In the genomic region with DNA sequence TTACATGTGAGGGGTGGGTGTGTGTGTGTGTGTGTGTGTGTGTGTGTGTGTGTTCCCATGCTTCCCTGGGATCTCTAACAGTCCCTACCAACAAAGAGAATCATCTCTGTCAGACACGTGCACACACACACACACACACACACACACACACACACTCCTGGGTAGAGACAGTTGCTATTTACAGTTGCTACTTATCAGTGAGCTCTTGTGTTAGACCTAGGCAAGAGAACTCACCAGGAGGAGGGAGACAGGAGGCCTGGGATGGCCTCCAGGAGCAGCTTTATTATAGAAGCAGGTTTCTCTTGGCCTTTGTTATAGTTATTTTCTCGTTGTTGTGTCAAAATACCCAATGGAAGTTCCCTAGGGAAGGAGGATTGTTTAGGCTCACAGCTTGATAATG, we compare ENCODE assay signal across 21 mouse cellular contexts.
"Had no signal": no experiment of that assay in that cellular context is flagged by ENCODE, and none has a peak within 500 bp of the region (broad histone marks: within the 10 kb centered on the region; RNA-seq: fewer than 3 reads in every experiment).

No protein-coding gene starts in this region.

- H3K4me2 ChIP-seq: forebrain, embryonic 15.5 days; hindbrain, embryonic 13.5 days; hindbrain, embryonic 15.5 days; limb, embryonic 13.5 days; limb, embryonic 15.5 days; liver, embryonic 12.5 days had no signal

- ATAC-seq: forebrain, embryonic 15.5 days; hindbrain, postnatal 0 days; intestine, embryonic 16.5 days; liver, embryonic 12.5 days had no signal

- H3K4me1 ChIP-seq: forebrain, embryonic 15.5 days; limb, embryonic 13.5 days; limb, embryonic 15.5 days; liver, embryonic 12.5 days had no signal

- H3K27me3 ChIP-seq: forebrain, embryonic 15.5 days; hindbrain, embryonic 13.5 days; hindbrain, embryonic 15.5 days; limb, embryonic 13.5 days; limb, embryonic 15.5 days; liver, embryonic 12.5 days had no signal

- H3K36me3 ChIP-seq: forebrain, embryonic 15.5 days; hindbrain, embryonic 13.5 days; hindbrain, embryonic 15.5 days; limb, embryonic 13.5 days; limb, embryonic 15.5 days; liver, embryonic 12.5 days had no signal

- H3K9me3 ChIP-seq: forebrain, embryonic 15.5 days; hindbrain, embryonic 13.5 days; hindbrain, embryonic 15.5 days; limb, embryonic 13.5 days; limb, embryonic 15.5 days; liver, embryonic 12.5 days had no signal

- DNase-seq: gastrocnemius, postnatal 14 days; gastrocnemius, postnatal 36 days; kidney, adult 18-20 months; kidney, adult 8-10 months; kidney, postnatal 10 days; kidney, postnatal 25 days; kidney, postnatal 4 days; layer of hippocampus, adult 9-11 months; layer of hippocampus, postnatal 36 days; left cerebral cortex, postnatal 4 days; lung, adult 18-20 months had no signal

- H3K27ac ChIP-seq: forebrain, embryonic 15.5 days; heart, adult 2 months; hindbrain, embryonic 13.5 days; hindbrain, embryonic 15.5 days; hindbrain, postnatal 0 days; limb, embryonic 13.5 days; limb, embryonic 15.5 days; liver, embryonic 12.5 days; liver, embryonic 14.5 days had no signal

- H3K9ac ChIP-seq: forebrain, embryonic 15.5 days; hindbrain, embryonic 13.5 days; hindbrain, embryonic 15.5 days; limb, embryonic 13.5 days; limb, embryonic 15.5 days; liver, embryonic 12.5 days; liver, embryonic 14.5 days had no signal

- H3K4me3 ChIP-seq: forebrain, embryonic 15.5 days; heart, adult 2 months; hindbrain, embryonic 13.5 days; hindbrain, embryonic 15.5 days; limb, embryonic 13.5 days; limb, embryonic 15.5 days; liver, embryonic 12.5 days had no signal
